Mouse (Mus musculus) myocyte (in vitro differentiated cells): ENCODE data around the gene Tmsb15b2. TPM values are rescaled to one million over a fixed set of nuclear protein-coding genes. Genes with fewer than 3 reads are reported as not detected.

ENCODE experiments used
- H3K27me3 ChIP-seq: one replicate; pipeline ENCODE4 v1.6.1; 2011; ENCODE audit not compliant: control insufficient read depth, insufficient read depth, insufficient read length
- H3K36me3 ChIP-seq: one replicate; pipeline ENCODE4 v1.6.1; 2011; ENCODE audit not compliant: control insufficient read depth, insufficient read depth
- H3K4me2 ChIP-seq: one replicate; pipeline ENCODE4 v1.6.1; 2011; ENCODE audit warnings: low read depth, control low read depth
- H3K4me3 ChIP-seq: one replicate; pipeline ENCODE4 v1.5.1; 2011; ENCODE audit warnings: mild to moderate bottlenecking, control low read depth, moderate library complexity
- H3K79me2 ChIP-seq: one replicate; pipeline ENCODE4 v1.6.1; 2011; ENCODE audit not compliant: control insufficient read depth, insufficient read depth
- H3ac ChIP-seq: one replicate; pipeline ENCODE4 v1.6.1; 2011; ENCODE audit not compliant: control insufficient read depth, insufficient read length
- CEBPB ChIP-seq: IDR thresholded peaks from 2 replicates; pipeline ENCODE4 v1.6.1; 2011; ENCODE audit warnings: mild to moderate bottlenecking, moderate library complexity; ENCODE audit not compliant: poor library complexity, insufficient read depth, severe bottlenecking
- E2F4 ChIP-seq: IDR thresholded peaks from one replicate; pipeline ENCODE4 v1.6.1; 2011; ENCODE audit warnings: mild to moderate bottlenecking, control low read depth, moderate library complexity; ENCODE audit not compliant: insufficient read depth
- MAX ChIP-seq: IDR thresholded peaks from one replicate; pipeline ENCODE4 v1.6.1; 2011; ENCODE audit warnings: low read depth, mild to moderate bottlenecking, control low read depth
- MYOD1 ChIP-seq, 3 experiments: IDR thresholded peaks; one replicate each; pipeline ENCODE4 v1.6.1; 2011; ENCODE audit warnings: control low read depth in 2 of 3, low read depth in 2 of 3, mild to moderate bottlenecking in 2 of 3, moderate library complexity in 1 of 3; ENCODE audit not compliant: insufficient read length in 2 of 3, control insufficient read depth in 1 of 3
- MYOG ChIP-seq, 3 experiments: IDR thresholded peaks; one replicate each; pipeline ENCODE4 v1.6.1; 2011; ENCODE audit warnings: control low read depth in 2 of 3, low read depth in 2 of 3, mild to moderate bottlenecking in 2 of 3; ENCODE audit not compliant: insufficient read length in 2 of 3, control insufficient read depth in 1 of 3, insufficient read depth in 1 of 3
- POLR2A ChIP-seq: IDR thresholded peaks from one replicate; pipeline ENCODE4 v1.6.1; 2011; ENCODE audit warnings: low read depth, mild to moderate bottlenecking, control low read depth, moderate library complexity; ENCODE audit not compliant: insufficient read length
- POLR2AphosphoS2 ChIP-seq: IDR thresholded peaks from one replicate; pipeline ENCODE4 v1.6.1; 2011; ENCODE audit warnings: low read depth, control low read depth; ENCODE audit not compliant: insufficient read length
- REST ChIP-seq: IDR thresholded peaks from one replicate; pipeline ENCODE4 v1.6.1; 2011; ENCODE audit warnings: mild to moderate bottlenecking, control low read depth, moderate library complexity; ENCODE audit not compliant: insufficient read depth, insufficient read length
- SRF ChIP-seq: IDR thresholded peaks from one replicate; pipeline ENCODE4 v1.6.1; 2011; ENCODE audit warnings: low read depth; ENCODE audit not compliant: control insufficient read depth, insufficient read length
- TCF12 ChIP-seq: IDR thresholded peaks from one replicate; pipeline ENCODE4 v1.6.1; 2011; ENCODE audit warnings: mild to moderate bottlenecking, control low read depth; ENCODE audit not compliant: poor library complexity, insufficient read depth, severe bottlenecking
- TCF3 ChIP-seq: IDR thresholded peaks from one replicate; pipeline ENCODE4 v1.6.1; 2011; ENCODE audit warnings: low read depth, control low read depth; ENCODE audit not compliant: insufficient read length
- USF1 ChIP-seq: IDR thresholded peaks from one replicate; pipeline ENCODE4 v1.6.1; 2011; ENCODE audit warnings: low read depth, mild to moderate bottlenecking, control low read depth, moderate library complexity
- polyA plus RNA-seq: library from polyadenylated mRNA; unstranded; fragments of >200 nt; fragmentation: generic; extraction: Trizol; gene quantifications from one replicate; pipeline ENCODE4 v1.2.1, GENCODE M21; 2012; ENCODE audit warnings: missing spikeins

Gene Tmsb15b2
- polyA plus RNA-seq, 1 experiment = not detected

GRCm38 (mm10) chrX:136993641-136994040, 18.3 kb upstream of the Tmsb15b2 start:
- no peaks in the 10 kb centered on the region for H3K79me2 ChIP-seq
- no peak overlapping the region for H3K4me3 ChIP-seq
- no peak overlapping the region for H3K4me2 ChIP-seq
- no peak overlapping the region for H3ac ChIP-seq
- H3K27me3 ChIP-seq = no peaks in the 10 kb centered on the region
- no peaks in the 10 kb centered on the region for H3K36me3 ChIP-seq
- TF ChIP-seq TCF3 = no peak
- TF ChIP-seq POLR2AphosphoS2 = no peak
- no peak for TF ChIP-seq SRF
- TF ChIP-seq TCF12 = no peak
- TF ChIP-seq POLR2A = no peak
- TF ChIP-seq REST = no peak
- TF ChIP-seq MYOD1 (IDR thresholded peaks at IDR 0.05; ENCODE audit: control insufficient read depth in 1 of 3, insufficient read length in 2 of 3, low read depth in 2 of 3) = no peak

- no peak within 1 kb of the TSS for H3K4me3 ChIP-seq
Measured at GRCm38 (mm10) chrX:136992978-136993547, 17.8 kb upstream of the Tmsb15b2 start, which contains the start of gene Zcchc18. Zcchc18 (plus strand) TSS chrX:136993155.

GRCm38 (mm10) chrX:136992191-136992965, 17.1 kb upstream of the Tmsb15b2 start:
- Histone ChIP-seq H3K27me3 (no peaks in the 10 kb centered on the region), H3ac (no peak overlapping the region), H3K4me2 (no peak overlapping the region), H3K36me3 (no peaks in the 10 kb centered on the region), H3K79me2 (no peaks in the 10 kb centered on the region), H3K4me3 (no peak overlapping the region)
- no peak for TF ChIP-seq POLR2A
- TF ChIP-seq SRF = no peak
- no peak for TF ChIP-seq POLR2AphosphoS2
- no peak for TF ChIP-seq E2F4
- no peak for TF ChIP-seq TCF12
- no peak for TF ChIP-seq MYOG (IDR thresholded peaks at IDR 0.05; ENCODE audit: control insufficient read depth in 1 of 3, insufficient read depth in 1 of 3, insufficient read length in 2 of 3, low read depth in 2 of 3)
- TF ChIP-seq MAX = no peak
- TF ChIP-seq USF1 = no peak
- TF ChIP-seq CEBPB = no peak
- no peak for TF ChIP-seq TCF3
- no peak for TF ChIP-seq MYOD1 (IDR thresholded peaks at IDR 0.05; ENCODE audit: control insufficient read depth in 1 of 3, insufficient read length in 2 of 3, low read depth in 2 of 3)
- no peak for TF ChIP-seq REST

More at GRCm38 (mm10) chrX:136992978-136993547, 17.8 kb upstream of the Tmsb15b2 start, which contains the start of gene Zcchc18:
- Histone ChIP-seq H3K36me3 (no peaks in the 10 kb centered on the region), H3K4me2 (no peak within 1 kb of the TSS), H3K27me3 (no peaks in the 10 kb centered on the region), H3ac (no peak within 1 kb of the TSS), H3K79me2 (no peaks in the 10 kb centered on the region)
- TF ChIP-seq TCF12 (no peak), REST (no peak), POLR2A (no peak), TCF3 (no peak), MAX (no peak), USF1 (no peak), MYOG (IDR thresholded peaks at IDR 0.05; ENCODE audit: control insufficient read depth in 1 of 3, insufficient read depth in 1 of 3, insufficient read length in 2 of 3, low read depth in 2 of 3) (no peak), SRF (no peak), CEBPB (no peak), MYOD1 (IDR thresholded peaks at IDR 0.05; ENCODE audit: control insufficient read depth in 1 of 3, insufficient read length in 2 of 3, low read depth in 2 of 3) (no peak), E2F4 (no peak), POLR2AphosphoS2 (no peak)

- no peaks in the 10 kb centered on the region for H3K27me3 ChIP-seq
- H3ac ChIP-seq = no peak overlapping the region
- H3K4me3 ChIP-seq = no peak overlapping the region
- TF ChIP-seq MYOG (IDR thresholded peaks at IDR 0.05; ENCODE audit: control insufficient read depth in 1 of 3, insufficient read depth in 1 of 3, insufficient read length in 2 of 3, low read depth in 2 of 3) (no peak), E2F4 (no peak), SRF (no peak), POLR2A (no peak), TCF3 (no peak)
- no peak overlapping the region for H3K4me2 ChIP-seq
- H3K79me2 ChIP-seq = no peaks in the 10 kb centered on the region
- H3K36me3 ChIP-seq = no peaks in the 10 kb centered on the region
Measured at GRCm38 (mm10) chrX:136991274-136991673, 16.0 kb upstream of the Tmsb15b2 start.

GRCm38 (mm10) chrX:136986039-136986438, 10.7 kb upstream of the Tmsb15b2 start:
- Histone ChIP-seq H3ac (no peak overlapping the region), H3K4me3 (no peak overlapping the region), H3K27me3 (no peaks in the 10 kb centered on the region), H3K79me2 (no peaks in the 10 kb centered on the region), H3K36me3 (no peaks in the 10 kb centered on the region), H3K4me2 (no peak overlapping the region)
- TF ChIP-seq POLR2A = no peak
- TF ChIP-seq CEBPB = no peak
- TF ChIP-seq SRF = no peak
- TF ChIP-seq TCF12 = no peak
- no peak for TF ChIP-seq USF1
- no peak for TF ChIP-seq MYOG (IDR thresholded peaks at IDR 0.05; ENCODE audit: control insufficient read depth in 1 of 3, insufficient read depth in 1 of 3, insufficient read length in 2 of 3, low read depth in 2 of 3)
- no peak for TF ChIP-seq MAX
- no peak for TF ChIP-seq MYOD1 (IDR thresholded peaks at IDR 0.05; ENCODE audit: control insufficient read depth in 1 of 3, insufficient read length in 2 of 3, low read depth in 2 of 3)
- TF ChIP-seq POLR2AphosphoS2 = no peak
- TF ChIP-seq E2F4 = no peak
- TF ChIP-seq REST = no peak
- no peak for TF ChIP-seq TCF3
